Mouse (Mus musculus) CH12.LX (cell line): ENCODE data around the gene Raf1. TPM values are rescaled to one million over a fixed set of nuclear protein-coding genes. Genes with fewer than 3 reads are reported as not detected.

Experiments used
- DNase-seq: peaks from one replicate; pipeline ENCODE4 v3.0.0-alpha.2; 2013; ENCODE audit errors: extremely low read depth
- H3K27ac ChIP-seq: 2 replicates; pipeline ENCODE4 v1.5.1; 2012; ENCODE audit warnings: low read depth, mild to moderate bottlenecking, control low read depth, moderate library complexity; ENCODE audit not compliant: insufficient read depth
- H3K27me3 ChIP-seq: replicated peaks from 2 replicates; pipeline ENCODE3; 2012; ENCODE audit warnings: inconsistent platforms
- H3K36me3 ChIP-seq, 2 experiments: replicated peaks in 1 of 2; 2 replicates each; pipeline versions ENCODE3 to v1.6.1; 2012; ENCODE audit warnings: inconsistent platforms in 1 of 2, low read length in 1 of 2, mild to moderate bottlenecking in 1 of 2, mixed read lengths in 1 of 2, moderate library complexity in 1 of 2; ENCODE audit not compliant: control insufficient read depth in 1 of 2, insufficient read depth in 1 of 2
- H3K4me1 ChIP-seq, 2 experiments: 2 replicates each; pipeline ENCODE4 v1.6.1; 2012; ENCODE audit warnings: inconsistent platforms in 1 of 2, moderate library complexity in 1 of 2; ENCODE audit not compliant: insufficient read depth in 2 of 2, control insufficient read depth in 1 of 2
- H3K4me2 ChIP-seq: 2 replicates; pipeline ENCODE4 v1.6.1; 2012; ENCODE audit warnings: low read depth, mild to moderate bottlenecking, control low read depth; ENCODE audit not compliant: poor library complexity, insufficient read depth, severe bottlenecking
- H3K4me3 ChIP-seq, 3 experiments: fragments of 150-350 bp in 1 of 3; sonication (generic) in 1 of 3; replicated peaks in 1 of 3; 2 replicates each; pipeline versions ENCODE3 to v1.5.1; 2011 to 2012; ENCODE audit warnings: low read depth in 2 of 3, low read length in 2 of 3, mild to moderate bottlenecking in 2 of 3, moderate library complexity in 2 of 3, control low read depth in 1 of 3, improper control_type of control experiment in 1 of 3, inconsistent platforms in 1 of 3, mixed read lengths in 1 of 3; ENCODE audit not compliant: poor library complexity in 1 of 3
- H3K79me2 ChIP-seq: replicated peaks from 2 replicates; pipeline ENCODE4 v1.6.1; 2012; ENCODE audit warnings: mild to moderate bottlenecking, moderate library complexity; ENCODE audit not compliant: control insufficient read depth, poor library complexity, insufficient read depth, severe bottlenecking; ENCODE audit errors: extremely low read depth
- H3K9ac ChIP-seq: 2 replicates; pipeline ENCODE4 v1.6.1; 2012; ENCODE audit warnings: low read depth, mild to moderate bottlenecking, control low read depth, moderate library complexity; ENCODE audit not compliant: insufficient read depth
- H3K9me3 ChIP-seq: replicated peaks from 2 replicates; pipeline ENCODE3; 2012; ENCODE audit warnings: low read length, inconsistent platforms, mixed read lengths
- CHD1 ChIP-seq: IDR thresholded peaks from 2 replicates; pipeline ENCODE4 v1.6.1; 2012; ENCODE audit warnings: low read depth, low read length, improper control_type of control experiment, inconsistent platforms
- CTCF ChIP-seq, 2 experiments: IDR thresholded peaks in 1 of 2; conservative IDR thresholded peaks in 1 of 2; 2 replicates each; pipeline ENCODE4 v1.5.1; 2011 to 2012; ENCODE audit warnings: low read depth in 2 of 2, low read length in 2 of 2, improper control_type of control experiment in 1 of 2, inconsistent platforms in 1 of 2, mild to moderate bottlenecking in 1 of 2, moderate library complexity in 1 of 2
- E2F4 ChIP-seq: IDR thresholded peaks from 2 replicates; pipeline ENCODE4 v1.6.1; 2011; ENCODE audit warnings: low read depth, low read length, improper control_type of control experiment; ENCODE audit not compliant: insufficient replicate concordance
- EP300 ChIP-seq: IDR thresholded peaks from 2 replicates; pipeline ENCODE4 v1.6.1; 2011; ENCODE audit warnings: low read length, improper control_type of control experiment
- JUN ChIP-seq: IDR thresholded peaks from 2 replicates; pipeline ENCODE4 v1.6.1; 2011; ENCODE audit warnings: low read depth, mild to moderate bottlenecking, low read length, improper control_type of control experiment, moderate library complexity; ENCODE audit not compliant: insufficient read depth
- JUND ChIP-seq: conservative IDR thresholded peaks from 2 replicates; pipeline ENCODE4 v1.6.1; 2011; ENCODE audit warnings: low read depth, low read length, improper control_type of control experiment
- KAT2A ChIP-seq: IDR thresholded peaks from 2 replicates; pipeline ENCODE4 v1.6.1; 2012; ENCODE audit warnings: low read length, improper control_type of control experiment, inconsistent platforms; ENCODE audit not compliant: insufficient replicate concordance
- MAX ChIP-seq: IDR thresholded peaks from 2 replicates; pipeline ENCODE4 v1.6.1; 2011; ENCODE audit warnings: low read length, improper control_type of control experiment
- MAZ ChIP-seq: IDR thresholded peaks from 2 replicates; pipeline ENCODE4 v1.6.1; 2012; ENCODE audit warnings: low read depth, mild to moderate bottlenecking, inconsistent platforms, low read length, improper control_type of control experiment, moderate library complexity
- MEF2A ChIP-seq: IDR thresholded peaks from 2 replicates; pipeline ENCODE4 v1.6.1; 2014; ENCODE audit warnings: low read depth, mild to moderate bottlenecking, inconsistent platforms, low read length, improper control_type of control experiment, borderline replicate concordance
- MXI1 ChIP-seq: IDR thresholded peaks from 2 replicates; pipeline ENCODE4 v1.6.1; 2011; ENCODE audit warnings: mild to moderate bottlenecking, low read depth, low read length, improper control_type of control experiment
- MYC ChIP-seq: IDR thresholded peaks from 2 replicates; pipeline ENCODE4 v1.6.1; 2011; ENCODE audit warnings: low read depth, mild to moderate bottlenecking, improper control_type of control experiment, low read length
- NELFE ChIP-seq: IDR thresholded peaks from 2 replicates; pipeline ENCODE4 v1.6.1; 2011; ENCODE audit warnings: low read depth, low read length, improper control_type of control experiment
- POLR2A ChIP-seq: IDR thresholded peaks from 2 replicates; pipeline ENCODE4 v1.6.1; 2011; ENCODE audit warnings: low read depth, mild to moderate bottlenecking, improper control_type of control experiment, low read length
- POLR2AphosphoS2 ChIP-seq: IDR thresholded peaks from 2 replicates; pipeline ENCODE4 v1.6.1; 2011; ENCODE audit warnings: low read depth, low read length, improper control_type of control experiment
- RAD21 ChIP-seq: IDR thresholded peaks from 2 replicates; pipeline ENCODE4 v1.6.1; 2011; ENCODE audit warnings: low read depth, mild to moderate bottlenecking, low read length, improper control_type of control experiment, moderate library complexity
- RCOR1 ChIP-seq: conservative IDR thresholded peaks from 2 replicates; pipeline ENCODE4 v1.6.1; 2012; ENCODE audit warnings: low read depth, mild to moderate bottlenecking, inconsistent platforms, low read length, improper control_type of control experiment
- SIN3A ChIP-seq: IDR thresholded peaks from 2 replicates; pipeline ENCODE4 v1.6.1; 2012; ENCODE audit warnings: low read length, improper control_type of control experiment, inconsistent platforms
- TBP ChIP-seq: conservative IDR thresholded peaks from 2 replicates; pipeline ENCODE4 v1.6.1; 2011; ENCODE audit warnings: low read depth, low read length, improper control_type of control experiment
- TCF12 ChIP-seq: IDR thresholded peaks from 2 replicates; pipeline ENCODE4 v1.6.1; 2014; ENCODE audit warnings: low read depth, mild to moderate bottlenecking, inconsistent platforms, low read length, improper control_type of control experiment
- ZC3H11A ChIP-seq: IDR thresholded peaks from 2 replicates; pipeline ENCODE4 v1.6.1; 2012; ENCODE audit warnings: low read depth, mild to moderate bottlenecking, inconsistent platforms, low read length, improper control_type of control experiment
- ZKSCAN1 ChIP-seq: IDR thresholded peaks from 2 replicates; pipeline ENCODE4 v1.6.1; 2012; ENCODE audit warnings: low read depth, inconsistent platforms, low read length, improper control_type of control experiment, borderline replicate concordance
- ZMIZ1 ChIP-seq: IDR thresholded peaks from 2 replicates; pipeline ENCODE4 v1.6.1; 2012; ENCODE audit warnings: low read depth, mild to moderate bottlenecking, inconsistent platforms, low read length, improper control_type of control experiment
- ZNF384 ChIP-seq: IDR thresholded peaks from 2 replicates; pipeline ENCODE4 v1.6.1; 2012; ENCODE audit warnings: low read depth, low read length, improper control_type of control experiment, inconsistent platforms
- dilution Hi-C: fragments of 300-500 bp; cut with MboI; formaldehyde crosslinking; loops from 2 replicates; pipeline ENCODE4 v1.14.3; 2020; ENCODE audit warnings: low sequenced_read_pairs; ENCODE audit not compliant: extremely low pct_unique_long_range_greater_than_20kb, extremely low pct_ligation_motif_present
- in situ Hi-C: fragments of 300-500 bp; cut with MboI; formaldehyde crosslinking; loops from 3 replicates; pipeline ENCODE4 v1.14.3; 2019; ENCODE audit warnings: low sequenced_read_pairs, low pct_ligation_motif_present, low pct_unique_long_range_greater_than_20kb, mixed read lengths
- polyA plus RNA-seq: library from polyadenylated mRNA; unstranded; fragments of >175 nt; gene quantifications from 2 replicates; pipeline ENCODE4 v1.2.1, GENCODE M21; 2012; ENCODE audit warnings: low read depth; ENCODE audit not compliant: insufficient read length
- total RNA-seq, 2 experiments: library from RNA; depleted of rRNA; stranded (reverse); fragments of 300-350 nt in 1 of 2; fragments of >200 nt in 1 of 2; gene quantifications; 2 replicates each; pipeline ENCODE4 v1.2.3; 2012 to 2014

Raf1 gene
- total and polyA plus RNA-seq, 3 experiments: 53.5 to 79.2 (median 59.8) TPM

DNA sequence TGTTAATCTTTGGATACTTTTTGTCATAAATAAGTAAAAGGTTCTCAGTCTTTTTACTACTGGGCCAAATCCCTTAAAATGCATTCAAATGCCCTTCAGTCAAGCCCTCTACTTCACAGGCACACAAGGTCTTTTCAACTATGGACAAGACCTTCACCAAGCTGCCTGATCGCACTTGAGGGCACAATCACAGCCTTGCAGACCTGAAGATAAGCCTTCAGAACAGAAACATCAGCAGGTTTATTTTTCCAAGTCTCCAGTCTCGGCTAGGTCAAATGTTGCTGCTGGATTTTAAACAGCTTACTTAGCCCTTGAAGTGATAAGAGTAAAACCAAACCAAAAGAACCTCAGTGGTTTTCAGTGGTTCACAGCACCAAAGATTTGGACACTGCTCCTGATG, 2.1 kb downstream of the Raf1 start:
- peak overlapping the region; percentile 88 to 99 (median 90) for H3K4me3 ChIP-seq
- in situ Hi-C loops: no loop called here
- dilution Hi-C loops: no loop called here

DNA sequence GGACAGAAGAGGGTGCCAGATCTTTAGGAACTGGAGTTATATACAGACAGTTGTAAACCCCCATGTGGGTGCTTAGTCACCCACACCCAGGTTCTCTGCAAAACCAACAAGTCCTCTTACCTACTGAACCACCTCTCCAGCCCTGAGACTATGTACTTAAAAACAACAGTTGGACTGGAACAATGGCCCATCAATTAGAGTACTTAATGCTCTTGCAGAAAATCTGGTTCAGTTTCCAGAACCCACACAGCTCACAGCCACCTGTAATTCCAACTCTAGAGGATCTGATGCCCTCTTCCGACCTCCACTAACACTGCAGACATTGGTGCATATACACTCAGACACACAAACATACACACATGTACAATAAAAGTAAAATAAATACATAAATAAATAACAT, 3.7 kb downstream of the Raf1 start:
- no peaks in the 10 kb centered on the region for H3K9me3 ChIP-seq
- no peak overlapping the region for H3K9ac ChIP-seq
- in situ Hi-C loops (no loop called here), dilution Hi-C loops (no loop called here)
- no peak overlapping the region for H3K27ac ChIP-seq
- H3K79me2 ChIP-seq: peaks cover 72% of the 10 kb centered on the region
- H3K4me2 ChIP-seq: no peak overlapping the region
- H3K4me3 ChIP-seq: no peak overlapping the region
- peaks cover 0 to 33% of the 10 kb centered on the region in 2 experiments; a peak in 3 of 4 replicates for H3K4me1 ChIP-seq
- peaks cover 0 to 22% of the 10 kb centered on the region in 2 experiments for H3K36me3 ChIP-seq
- no peak for DNase-seq
- no peak for TF ChIP-seq MYC
- no peak for TF ChIP-seq TBP
- TF ChIP-seq RAD21: no peak
- TF ChIP-seq CTCF (conservative IDR thresholded peaks at IDR 0.05 in 1 of 2, IDR thresholded peaks at IDR 0.05 in 1 of 2; ENCODE audit: low read depth in 2 of 2, low read length in 2 of 2): no peak
- no peak for TF ChIP-seq SIN3A
- TF ChIP-seq POLR2A: no peak
- TF ChIP-seq NELFE: no peak
- no peak for TF ChIP-seq MAX
- no peak for TF ChIP-seq KAT2A
- TF ChIP-seq ZNF384: no peak
- TF ChIP-seq CHD1: no peak
- TF ChIP-seq E2F4: no peak
- no peak for TF ChIP-seq JUND
- TF ChIP-seq ZMIZ1: no peak
- no peaks in the 10 kb centered on the region for H3K27me3 ChIP-seq

More for the DNA sequence above, 2.1 kb downstream of the Raf1 start:
- Histone ChIP-seq H3K4me2 (peak overlapping the region; percentile 99), H3K27me3 (no peaks in the 10 kb centered on the region), H3K79me2 (peaks cover 57% of the 10 kb centered on the region), H3K9ac (peak overlapping the region; percentile 95), H3K4me1 (peaks cover 0 to 40% of the 10 kb centered on the region in 2 experiments; a peak in 3 of 4 replicates), H3K27ac (no peak overlapping the region), H3K9me3 (no peaks in the 10 kb centered on the region)
- DNase-seq: no peak
- TF ChIP-seq TCF12 (no peak), MAZ (no peak), MAX (no peak), NELFE (no peak), RCOR1 (no peak), ZKSCAN1 (no peak), CTCF (conservative IDR thresholded peaks at IDR 0.05 in 1 of 2, IDR thresholded peaks at IDR 0.05 in 1 of 2; ENCODE audit: low read depth in 2 of 2, low read length in 2 of 2) (no peak), MEF2A (no peak), E2F4 (no peak), EP300 (no peak), MXI1 (no peak), POLR2AphosphoS2 (no peak), ZC3H11A (no peak), JUN (no peak)
- TF ChIP-seq, all 38 proteins: peak for 0
- H3K36me3 ChIP-seq: peaks cover 0 to 15% of the 10 kb centered on the region in 2 experiments
